Mouse (Mus musculus) cerebellum, adult 11 months (tissue): Measurements from ENCODE around the gene Lrrtm4.

ENCODE experiments used
- DNase-seq: peaks from one replicate; pipeline ENCODE4 v3.0.0; 2022

Lrrtm4 gene

GRCm38 (mm10) chr6:80018765-80019164 is at the start of gene Lrrtm4:
Lrrtm4 (plus strand) TSS chr6:80018877.
- peak; percentile 13 for DNase-seq

GRCm38 (mm10) chr6:80019189-80019860 is 648 bp downstream of the Lrrtm4 start:
- DNase-seq, result no peak

- DNase-seq, result no peak
Observed at GRCm38 (mm10) chr6:80019861-80020230, 1.2 kb downstream of the Lrrtm4 start.

DNA sequence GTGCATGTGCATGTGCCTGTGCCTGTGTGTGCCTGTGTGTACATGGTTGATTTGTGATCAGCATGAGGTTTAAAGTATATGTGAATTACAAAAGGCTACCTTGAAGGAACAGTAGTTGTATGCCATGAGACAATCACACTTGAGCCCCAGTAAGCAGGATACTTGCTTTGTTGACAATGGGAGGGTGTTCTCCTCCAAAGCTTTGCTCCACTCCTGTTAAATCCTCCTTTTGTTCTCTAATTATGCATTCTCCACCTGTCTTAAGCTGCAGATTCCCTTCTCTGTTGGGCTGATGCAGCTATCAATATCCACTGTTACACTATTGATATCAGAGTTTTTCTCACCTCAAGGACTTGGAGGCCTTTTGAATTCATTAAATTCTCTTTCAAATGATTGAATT is 38.2 kb downstream of the Lrrtm4 start:
- DNase-seq, result no peak

GRCm38 (mm10) chr6:80078001-80078400 is 59.3 kb downstream of the Lrrtm4 start:
- DNase-seq, result no peak

DNA sequence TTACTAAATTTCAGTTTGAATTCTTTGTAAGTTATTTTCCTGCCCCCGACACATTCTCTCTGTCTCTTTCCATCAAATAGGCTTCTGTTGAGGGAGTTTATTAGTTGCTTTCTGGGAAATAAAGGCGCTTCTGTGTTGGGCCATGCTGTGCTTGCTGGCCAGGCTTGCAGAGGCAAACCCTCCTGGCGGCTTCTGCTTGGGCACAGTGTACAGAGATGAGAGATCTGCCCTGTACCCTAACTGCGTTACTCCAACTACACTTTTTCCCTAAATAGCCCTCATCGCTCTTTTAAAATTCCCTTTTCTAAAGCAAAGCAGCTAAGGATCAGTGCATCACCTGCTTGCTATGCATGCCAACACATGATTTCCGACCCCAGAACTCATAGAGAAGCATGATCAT is 60.6 kb downstream of the Lrrtm4 start:
- DNase-seq, result no peak

- no peak for DNase-seq
Observed at GRCm38 (mm10) chr6:80094909-80095308, 76.2 kb downstream of the Lrrtm4 start.

DNA sequence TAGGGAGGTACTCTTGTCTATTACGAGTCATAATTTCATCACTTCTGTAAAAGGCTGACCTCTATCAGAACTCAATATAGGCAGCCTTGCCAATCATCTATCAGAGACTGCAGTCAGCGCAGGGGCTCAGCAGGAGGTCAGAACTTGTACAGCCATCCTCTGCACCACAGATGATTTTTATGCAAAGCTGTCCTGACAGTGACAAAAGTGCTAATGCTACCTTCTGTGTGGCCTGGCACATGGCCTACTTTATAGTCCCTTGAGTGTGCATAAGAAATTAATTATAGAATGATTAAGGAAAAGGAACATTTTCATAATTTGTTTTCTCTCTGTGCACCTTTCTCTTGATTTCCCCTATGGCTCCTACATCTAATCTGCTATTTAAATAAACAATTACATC is 86.7 kb downstream of the Lrrtm4 start:
- DNase-seq, result no peak

DNA sequence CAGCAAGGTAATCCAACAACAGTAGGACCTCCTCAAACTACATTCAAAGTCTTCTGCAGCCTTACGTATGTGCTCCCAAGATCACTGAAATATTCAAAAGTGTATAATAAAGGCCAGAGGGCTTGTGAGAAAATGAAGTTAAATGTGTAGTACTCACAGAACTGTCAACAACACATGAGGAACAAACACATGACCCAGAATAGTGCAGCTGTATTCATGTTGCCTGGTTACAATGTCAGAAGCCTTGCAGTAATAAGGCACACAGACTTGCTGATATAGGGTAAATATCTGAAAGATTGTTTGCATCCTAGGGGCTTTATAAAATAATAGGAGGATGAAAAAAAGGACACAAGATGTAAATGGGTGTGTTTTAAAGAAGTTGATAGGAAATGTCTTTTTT is 87.2 kb downstream of the Lrrtm4 start:
- no peak for DNase-seq

- DNase-seq, result no peak
Observed at GRCm38 (mm10) chr6:80126419-80126818, 107.7 kb downstream of the Lrrtm4 start.

- no peak for DNase-seq
Observed at GRCm38 (mm10) chr6:80162585-80162984, 143.9 kb downstream of the Lrrtm4 start.

- no peak for DNase-seq
Observed at GRCm38 (mm10) chr6:80181916-80182315, 163.2 kb downstream of the Lrrtm4 start.

GRCm38 (mm10) chr6:80182353-80182752 is 163.7 kb downstream of the Lrrtm4 start:
- DNase-seq, result no peak

GRCm38 (mm10) chr6:80185489-80186113 is 166.9 kb downstream of the Lrrtm4 start:
- DNase-seq, result no peak

- DNase-seq, result no peak
Observed at GRCm38 (mm10) chr6:80186791-80187190, 168.1 kb downstream of the Lrrtm4 start.

- no peak for DNase-seq
Observed at GRCm38 (mm10) chr6:80209476-80209875, 190.8 kb downstream of the Lrrtm4 start.

GRCm38 (mm10) chr6:80210281-80210680 is 191.6 kb downstream of the Lrrtm4 start:
- DNase-seq, result no peak

- DNase-seq, result no peak
Observed at GRCm38 (mm10) chr6:80261595-80261994, 242.9 kb downstream of the Lrrtm4 start.

DNA sequence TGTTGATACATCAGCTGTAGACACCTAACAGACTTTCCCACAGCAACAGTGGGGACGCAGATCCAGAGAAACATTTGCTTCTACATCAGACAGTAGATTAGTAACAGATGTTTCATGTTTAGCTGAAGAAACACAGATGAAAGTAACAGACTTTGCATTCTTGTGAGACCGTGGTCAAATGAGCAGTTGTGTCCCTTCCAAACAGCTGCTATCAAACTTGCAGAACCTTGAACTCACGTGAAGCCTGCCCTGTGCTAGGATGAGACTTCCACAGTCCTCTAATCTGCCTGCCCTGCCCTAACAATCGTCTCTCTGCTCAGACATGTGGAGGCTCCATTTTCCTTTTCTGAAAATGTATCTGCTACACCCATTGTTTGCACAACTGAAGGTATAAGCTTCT is 245.3 kb downstream of the Lrrtm4 start:
- no peak for DNase-seq

DNA sequence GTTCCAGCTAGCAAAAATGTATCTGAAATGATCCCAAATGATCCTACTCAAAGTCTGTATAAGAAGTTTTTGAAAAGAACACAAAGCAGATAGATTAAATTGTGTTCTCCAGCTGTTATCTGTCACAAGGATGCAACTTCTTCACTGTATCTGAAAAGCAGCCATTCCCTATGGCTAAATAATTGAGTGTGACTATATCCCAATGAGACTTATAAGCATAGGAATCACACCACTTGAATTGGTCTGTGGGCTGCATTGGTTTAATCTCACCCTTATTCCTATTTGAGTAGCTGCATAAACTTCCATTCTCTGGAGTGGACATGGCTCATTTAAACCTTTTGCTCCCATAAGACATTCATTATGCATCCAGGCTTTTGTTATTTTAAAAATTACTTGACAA is 245.9 kb downstream of the Lrrtm4 start:
- DNase-seq, result no peak

GRCm38 (mm10) chr6:80265746-80266145 is 247.1 kb downstream of the Lrrtm4 start:
- DNase-seq, result no peak

DNA sequence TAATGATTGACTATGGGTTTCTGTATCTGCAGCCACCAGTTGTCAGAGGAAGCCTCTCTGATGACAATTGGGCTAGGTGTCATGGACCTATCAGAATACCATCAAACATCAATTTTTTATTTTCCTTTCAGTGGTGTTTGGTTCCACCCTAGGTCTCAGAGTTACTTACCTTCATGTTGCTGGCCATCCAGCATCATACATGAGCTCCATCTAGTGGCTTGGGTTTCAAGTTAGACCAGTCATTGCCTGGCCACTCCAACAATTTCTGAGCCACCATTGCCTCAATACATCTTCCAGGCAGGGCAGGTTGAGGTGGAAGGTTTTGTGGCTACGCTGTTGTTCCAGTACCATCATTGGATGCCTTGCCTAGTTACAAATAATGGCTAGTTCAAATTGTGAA is 268.3 kb downstream of the Lrrtm4 start:
- no peak for DNase-seq

DNA sequence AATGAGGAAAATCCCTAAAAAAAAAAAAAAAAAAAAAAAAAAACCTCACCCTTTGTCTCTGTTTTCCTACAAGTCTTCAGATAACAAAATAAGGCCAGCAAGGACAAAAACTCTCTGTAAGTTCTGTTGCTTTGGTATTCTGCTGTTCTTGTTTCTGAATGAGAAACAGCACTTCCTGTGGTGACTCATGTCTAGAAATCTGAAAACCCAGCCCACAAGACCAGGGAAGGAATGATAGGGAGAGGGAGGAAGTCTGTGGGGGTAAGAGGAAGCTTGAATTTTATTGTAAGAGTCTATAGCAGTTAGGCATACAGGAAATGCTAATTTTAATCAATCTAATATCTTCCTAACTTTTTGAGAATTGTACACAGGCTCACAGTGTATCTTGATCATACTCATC is 283.2 kb downstream of the Lrrtm4 start:
- DNase-seq, result no peak

DNA sequence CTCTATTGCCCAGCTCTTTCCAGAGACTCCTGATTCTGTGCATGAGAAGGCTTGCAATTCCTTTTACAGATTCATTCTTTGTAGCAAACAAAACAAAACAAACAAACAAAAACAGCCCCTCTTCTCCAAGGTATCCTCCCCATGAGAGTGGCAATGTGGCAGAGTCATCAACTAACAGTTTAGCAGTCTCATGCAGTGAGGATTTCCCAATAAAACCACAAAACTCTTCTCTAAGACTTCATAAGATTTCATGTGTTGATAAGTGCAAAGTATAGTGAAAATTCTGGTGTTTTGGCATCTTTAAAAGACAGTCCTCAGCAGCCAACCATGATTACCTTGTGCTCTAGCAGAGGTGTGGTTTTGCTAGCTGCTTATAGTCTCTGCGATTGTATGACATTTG is 284.9 kb downstream of the Lrrtm4 start:
- no peak for DNase-seq

DNA sequence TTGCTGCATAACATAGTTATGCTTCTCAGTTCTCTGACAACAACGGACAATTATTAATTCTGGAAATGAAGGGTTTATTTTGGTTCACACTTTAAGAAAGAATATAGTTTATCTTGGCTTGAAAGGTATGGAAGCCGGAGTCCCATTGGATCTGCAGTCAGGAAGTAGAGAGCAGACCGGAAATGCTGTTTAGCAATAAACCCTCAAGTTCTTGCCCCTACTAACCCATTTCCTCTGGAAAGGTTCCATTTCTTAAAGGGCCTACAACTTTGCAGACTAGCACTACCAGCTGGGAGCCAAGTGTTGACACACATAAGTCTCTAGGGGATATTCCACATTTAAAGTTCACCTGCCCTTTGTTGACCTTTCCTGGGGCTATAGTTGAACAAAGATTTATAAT is 309.7 kb downstream of the Lrrtm4 start:
- DNase-seq, result no peak
